Mouse (Mus musculus) ES-Bruce4 (cell line): ENCODE data around the gene Gemin6.

Experiments used
- CTCF ChIP-seq: IDR thresholded peaks from one replicate; pipeline ENCODE4 v1.8.1; 2011; ENCODE audit warnings: low read depth, low read length
- EP300 ChIP-seq: IDR thresholded peaks from 2 replicates; pipeline ENCODE4 v1.6.1; 2011; ENCODE audit warnings: low read depth, low read length; ENCODE audit not compliant: insufficient read depth

DNA sequence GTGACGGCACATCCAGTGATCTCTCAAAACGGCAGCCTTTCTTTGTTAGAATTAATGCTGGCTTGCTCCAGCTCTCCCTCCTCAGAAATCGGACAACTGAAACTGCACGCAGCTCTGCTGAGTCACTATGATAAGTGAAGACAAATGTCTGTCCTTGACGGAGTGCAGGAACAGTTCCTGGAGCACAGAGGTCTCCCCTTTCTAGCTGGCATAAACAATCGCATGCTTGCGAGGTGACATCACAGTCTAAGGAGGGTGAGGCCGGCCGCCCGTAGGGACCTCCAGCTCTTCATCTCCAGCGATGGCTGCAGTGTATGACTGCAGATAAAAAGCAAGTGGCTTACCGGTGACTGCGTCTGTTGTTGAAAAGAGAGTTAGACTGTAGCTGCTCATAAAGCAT, 31.0 kb downstream of the Gemin6 start:
- no peak for TF ChIP-seq CTCF
- TF ChIP-seq EP300 = peak; percentile 98
